Mouse (Mus musculus) ES-E14 (cell line): ENCODE measurements around the gene Dnaic2.

Experiments used
- CHD2 ChIP-seq: IDR thresholded peaks from 2 replicates; pipeline ENCODE4 v1.6.1; 2014; ENCODE audit warnings: mild to moderate bottlenecking, low read depth, low read length, inconsistent platforms
- MAFK ChIP-seq: IDR thresholded peaks from 2 replicates; pipeline ENCODE4 v1.6.1; 2014; ENCODE audit warnings: mild to moderate bottlenecking, low read depth, low read length, inconsistent platforms; ENCODE audit not compliant: insufficient read depth
- ZC3H11A ChIP-seq: IDR thresholded peaks from 2 replicates; pipeline ENCODE4 v1.6.1; 2012; ENCODE audit warnings: low read depth, mild to moderate bottlenecking, inconsistent platforms, low read length, borderline replicate concordance
- ZNF384 ChIP-seq: IDR thresholded peaks from 2 replicates; pipeline ENCODE4 v1.6.1; 2012; ENCODE audit warnings: low read depth, low read length, inconsistent platforms

DNA sequence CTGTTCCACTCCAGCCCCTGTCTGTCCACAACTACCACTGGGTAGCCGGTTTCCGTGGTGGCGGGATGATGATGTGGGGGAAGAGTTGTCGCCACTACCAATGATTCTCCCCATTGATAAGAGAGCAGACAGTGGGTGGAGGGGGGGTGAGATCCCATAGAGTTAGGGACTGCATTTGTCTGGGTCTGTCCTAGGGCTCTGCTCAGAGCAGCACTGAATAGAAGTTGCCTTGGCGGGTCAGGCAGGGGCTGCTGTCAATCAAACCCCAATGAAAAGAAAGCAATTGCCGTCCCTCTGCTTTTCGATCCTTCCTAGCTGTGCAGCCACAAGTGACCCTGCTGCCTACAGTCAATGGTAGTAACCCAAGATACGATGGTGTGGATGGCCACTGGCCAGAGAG lies 76.8 kb downstream of the Dnaic2 start:
- TF ChIP-seq MAFK (no peak), ZNF384 (no peak), ZC3H11A (no peak), CHD2 (no peak)
